Mouse (Mus musculus) left cerebral cortex, postnatal 4 days (tissue): ENCODE data around the gene Slc8a3. TPM values are rescaled to one million over a fixed set of nuclear protein-coding genes. Genes with fewer than 3 reads are reported as not detected.
A peak's percentile ranks its signal among the peaks of the same experiment; 100 is the strongest.

Experiments
- DNase-seq: peaks from one replicate; pipeline ENCODE4 v3.0.0-alpha.2; 2022
- intact Hi-C: fragments of 180-260 bp; cut with DNase I; formaldehyde crosslinking; loops from one replicate; pipeline ENCODE4 v1.15.1; 2025
- microRNA-seq: library from miRNA; unstranded; fragments of <30 nt; microRNA quantifications from one replicate; pipeline ENCODE4 v1.2.0, GENCODE M21; 2022
- total RNA-seq, 2 experiments: library from RNA; stranded (reverse); gene quantifications; 2 replicates each; pipeline ENCODE4 v1.2.3; 2021

The Slc8a3 gene
- total RNA-seq, 2 experiments from 2014 or later = 28.8 to 35.6 TPM

DNA sequence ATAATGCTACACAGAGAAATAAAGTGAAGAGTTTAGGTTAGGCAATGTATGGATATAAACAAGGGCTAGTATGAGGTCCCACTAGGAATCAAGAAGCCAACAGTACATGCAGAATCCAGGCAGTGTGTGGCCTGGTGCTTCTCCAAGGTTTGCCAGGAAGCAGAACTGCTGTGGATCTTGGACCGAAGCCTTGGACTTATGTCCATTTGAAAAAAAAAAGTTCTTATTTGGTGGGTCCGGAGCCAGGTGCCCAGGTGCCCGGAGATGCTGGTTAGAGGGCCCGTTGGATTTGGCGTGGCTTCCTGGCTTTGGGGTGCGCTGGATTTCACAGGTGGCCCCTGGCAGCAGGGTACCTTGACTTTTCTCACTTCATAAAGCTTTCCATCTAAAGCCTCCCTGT, 185.0 kb downstream of the Slc8a3 start:
- intact Hi-C loops = no loop called here
- DNase-seq = no peak

Small RNAs within 50 kb of the gene (microRNA-seq; reads per million reads assigned to microRNA genes)
- 8.4 reads per million, percentile 22 among the genes with 10 or more reads in this experiment for gene Mir3067

Other genes with a start within 250 kb of the Slc8a3 start
- 1 to 10 TPM; 1.9 to 2.2 TPM for gene Gm4787, start 46.3 kb upstream of the Slc8a3 start, total RNA-seq
- 1 to 10 TPM; 2.4 to 3.1 TPM for gene Adam4, start 88.8 kb upstream of the Slc8a3 start, total RNA-seq
- 10 to 100 TPM; 39.8 to 53.3 TPM for gene Cox16, start 151.9 kb upstream of the Slc8a3 start, total RNA-seq
- 10 to 100 TPM; 31.2 to 34.2 TPM for gene Gm20498, start 199.7 kb upstream of the Slc8a3 start, total RNA-seq
- 10 to 100 TPM; 20.1 to 24.2 TPM for gene Synj2bp, start 199.7 kb upstream of the Slc8a3 start, total RNA-seq
- gene Adam21, start 235.3 kb upstream of the Slc8a3 start, total RNA-seq = under 1 TPM; 0.70 to 0.88 TPM